Mouse (Mus musculus) hindlimb bud, embryonic 11.5 days (tissue): ENCODE results near the gene Fstl5.

Experiments used
- DNase-seq: peaks from one replicate; pipeline ENCODE4 v3.0.0-alpha.2; 2012; ENCODE audit warnings: low read depth, low spot score; ENCODE audit errors: extremely low spot score

The Fstl5 gene

DNA sequence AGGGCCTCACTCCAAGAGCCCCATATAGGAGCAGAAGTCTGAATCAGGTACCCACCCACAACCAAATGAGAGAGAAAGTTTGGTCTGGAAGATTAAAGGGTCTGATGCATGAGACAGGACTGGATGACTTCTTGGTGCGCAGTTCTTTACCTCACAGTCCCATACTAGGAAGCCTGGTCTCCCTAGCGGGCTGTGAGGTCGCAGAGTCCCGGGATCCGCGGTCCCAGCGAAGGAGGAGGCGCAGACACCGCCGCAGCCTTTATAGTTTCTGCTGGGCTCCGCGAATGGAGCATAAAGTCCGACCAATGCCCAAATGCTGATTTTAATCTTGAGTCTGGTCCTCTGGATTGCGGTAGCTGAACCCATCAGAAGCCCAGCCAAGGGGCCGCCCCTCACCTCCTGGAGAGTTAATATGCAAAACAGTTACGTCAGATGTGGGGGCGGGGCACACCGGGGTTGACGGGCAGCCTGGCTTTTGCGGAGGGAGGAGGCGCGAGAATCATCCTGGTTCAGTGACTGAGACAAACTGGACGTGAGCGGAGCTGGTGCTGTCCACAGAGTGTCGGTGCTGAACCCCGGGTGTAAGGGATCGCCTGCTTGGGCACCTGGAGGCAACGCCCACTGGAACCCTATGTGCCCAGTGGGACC lies at the start of gene Fstl5:
Fstl5 (plus strand) TSS at position 211 of the 648 bp plus-strand sequence.
- DNase-seq, result no peak

DNA sequence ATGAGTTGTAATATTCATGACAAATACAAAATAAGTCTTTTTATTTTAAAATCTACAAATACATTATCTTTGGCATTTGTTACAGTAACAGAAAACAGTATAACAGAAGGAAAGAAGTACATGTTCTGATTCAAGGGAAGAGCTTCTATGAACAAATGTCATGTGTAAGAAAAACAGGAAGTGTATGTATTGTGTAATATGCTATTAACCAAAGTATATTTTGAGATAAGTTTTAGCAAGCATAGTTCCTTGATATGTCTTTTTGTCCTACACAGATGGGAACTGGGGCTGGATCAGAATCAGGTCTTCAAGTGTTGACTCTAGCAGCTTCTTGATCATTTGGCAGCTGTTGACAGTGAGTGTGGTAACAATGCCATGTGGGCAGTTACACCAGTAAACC lies 48.5 kb upstream of the Fstl5 start:
- no peak for DNase-seq

DNA sequence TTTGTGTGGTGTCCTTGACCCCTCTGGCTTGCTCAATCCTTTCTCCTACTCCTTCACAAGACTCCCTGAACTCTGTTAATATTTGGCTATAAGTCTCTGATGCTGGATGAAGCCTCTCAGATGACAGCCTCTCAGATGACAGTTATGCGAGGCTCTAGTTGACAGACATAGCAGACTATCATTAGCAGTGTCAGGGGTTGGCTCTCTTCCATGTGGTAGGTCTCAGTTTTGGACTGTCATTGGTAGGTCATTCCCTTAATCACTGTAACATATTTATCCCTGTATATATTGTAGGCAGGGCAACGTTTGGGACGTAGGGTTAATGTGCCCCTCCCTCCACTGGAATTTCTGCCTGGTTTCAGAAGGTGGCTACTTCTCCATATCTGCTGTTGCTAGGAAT lies 22.9 kb upstream of the Fstl5 start:
- no peak for DNase-seq

DNA sequence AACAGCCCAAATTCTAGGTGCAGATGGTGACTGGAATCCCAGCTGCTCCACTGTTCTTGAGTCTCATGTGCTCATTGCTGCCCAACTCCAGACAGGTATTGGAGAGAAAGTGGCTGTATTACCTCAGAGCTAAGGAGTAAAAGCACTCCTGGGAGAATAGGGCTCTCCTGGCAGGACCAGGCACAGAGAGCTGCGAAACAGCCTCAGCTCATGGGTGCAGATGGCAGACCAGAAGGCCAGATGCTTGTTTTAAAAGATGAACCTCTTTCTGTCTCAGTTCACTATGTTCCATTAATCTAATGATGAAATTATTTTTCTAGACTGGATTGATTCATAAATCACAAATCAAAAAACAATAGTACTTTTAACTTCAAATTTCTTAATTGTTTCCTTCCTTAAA lies 12.1 kb upstream of the Fstl5 start:
- DNase-seq, result no peak

DNA sequence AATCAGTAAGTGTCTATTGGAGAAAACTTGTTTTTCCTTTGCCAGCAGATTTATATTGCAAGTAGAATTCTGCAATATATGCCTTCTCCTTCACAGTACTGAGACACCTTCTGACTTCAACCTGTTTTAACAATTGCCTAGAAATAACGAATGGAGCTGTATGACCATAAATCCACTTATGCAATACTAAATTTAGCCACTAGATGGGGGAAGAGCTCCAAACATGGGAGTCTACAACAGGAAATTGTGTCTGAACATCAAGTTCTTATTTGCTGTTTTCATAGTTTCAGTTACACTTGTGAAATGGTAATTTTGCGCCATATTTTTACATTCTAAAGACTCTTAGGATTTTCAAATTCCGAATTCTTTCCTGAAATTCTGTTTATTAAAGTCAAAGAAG lies 6.2 kb upstream of the Fstl5 start:
- peak; percentile 68 for DNase-seq

DNA sequence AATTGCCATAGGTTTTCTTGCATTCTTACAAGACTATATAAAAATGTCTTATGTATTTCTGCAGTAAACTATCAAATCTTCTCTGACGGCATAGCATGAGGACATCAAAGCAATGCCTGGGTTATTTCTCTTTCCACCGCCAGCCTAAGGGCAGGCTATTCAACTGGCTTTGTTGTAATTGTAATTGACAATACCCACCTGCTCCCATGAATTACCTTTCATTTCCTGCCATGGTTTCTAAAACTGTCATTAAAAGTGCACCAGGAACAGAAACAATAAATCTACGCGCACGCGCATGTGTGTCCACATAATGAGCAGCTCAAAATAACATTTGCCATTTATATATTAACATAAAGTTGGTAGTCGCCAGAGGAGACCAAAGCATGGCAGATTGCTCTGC lies 1.2 kb upstream of the Fstl5 start:
- no peak for DNase-seq

DNA sequence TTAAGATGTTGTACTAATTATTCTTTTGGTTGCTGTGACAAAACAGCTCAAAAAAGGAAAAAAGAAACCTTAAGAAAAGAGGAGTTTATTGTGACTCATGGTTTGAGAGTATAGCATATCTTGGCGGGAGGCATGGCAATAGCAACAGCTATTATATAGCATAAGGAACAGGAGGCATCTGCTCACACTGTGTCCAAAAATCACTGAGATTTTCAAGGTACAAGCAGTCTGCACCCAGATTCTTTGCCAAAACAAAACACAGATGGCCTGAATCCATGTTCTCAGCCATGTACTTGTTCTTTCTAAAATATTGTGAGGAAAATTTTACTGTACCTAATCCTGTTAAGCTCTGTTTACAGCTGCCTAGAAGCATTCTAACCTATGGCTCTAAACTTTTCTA lies 66.4 kb downstream of the Fstl5 start:
- no peak for DNase-seq

DNA sequence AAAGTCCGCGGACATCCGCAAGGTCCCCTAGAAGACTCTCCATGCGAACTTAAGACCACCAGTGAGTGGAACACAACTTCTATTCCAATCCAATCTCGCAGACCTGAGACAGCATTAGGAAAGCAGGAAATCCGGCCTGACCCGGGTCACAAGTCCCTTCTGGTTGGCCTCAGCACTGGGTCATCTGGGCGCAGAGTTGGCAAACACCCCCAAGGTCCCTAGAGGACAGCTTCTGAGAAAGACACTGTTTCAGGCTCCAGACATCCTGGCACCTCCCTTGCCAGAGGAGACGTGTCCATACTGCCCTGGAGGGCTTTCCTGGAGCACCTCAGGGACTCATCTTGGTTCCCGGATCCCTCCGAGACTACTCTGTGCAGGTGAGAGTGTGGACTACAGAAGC lies 73.8 kb downstream of the Fstl5 start:
- DNase-seq, result no peak

DNA sequence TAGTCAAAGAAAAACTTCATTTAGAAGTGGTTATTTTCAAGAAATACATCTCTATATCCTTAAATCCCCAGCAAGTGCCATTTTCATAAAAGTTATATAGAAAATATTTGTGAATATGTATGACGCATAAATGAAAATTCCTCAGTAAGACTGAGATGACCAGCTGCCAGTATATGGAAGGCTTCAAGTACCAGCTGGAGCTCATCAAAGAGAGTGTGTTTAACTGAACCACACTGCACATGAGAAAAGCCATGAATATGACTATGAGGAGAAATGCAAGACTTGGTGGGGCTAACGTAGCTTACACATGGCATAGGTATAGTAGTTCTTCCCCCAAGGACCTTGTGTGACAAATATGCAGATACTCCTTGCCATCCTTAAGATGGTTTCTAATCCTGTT lies 164.8 kb downstream of the Fstl5 start:
- DNase-seq, result no peak

DNA sequence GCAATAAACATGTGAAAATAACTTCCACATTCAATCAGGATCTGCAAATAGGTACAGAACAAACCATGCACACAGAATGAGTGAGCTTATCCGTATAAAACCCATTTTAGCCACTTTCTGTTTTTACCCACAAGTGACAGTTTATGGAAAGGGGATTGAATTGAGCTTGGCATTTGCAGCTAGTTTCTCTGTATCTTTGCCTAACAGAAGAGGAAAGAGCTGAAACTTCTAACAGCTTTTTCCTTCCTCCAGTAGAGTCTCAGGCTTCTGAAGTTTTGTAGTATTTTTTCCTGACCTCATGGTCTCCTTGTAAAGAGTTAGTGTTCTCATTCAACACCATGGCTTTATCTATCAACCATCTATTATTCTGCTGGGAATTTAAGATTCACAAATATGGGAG lies 177.3 kb downstream of the Fstl5 start:
- no peak for DNase-seq

DNA sequence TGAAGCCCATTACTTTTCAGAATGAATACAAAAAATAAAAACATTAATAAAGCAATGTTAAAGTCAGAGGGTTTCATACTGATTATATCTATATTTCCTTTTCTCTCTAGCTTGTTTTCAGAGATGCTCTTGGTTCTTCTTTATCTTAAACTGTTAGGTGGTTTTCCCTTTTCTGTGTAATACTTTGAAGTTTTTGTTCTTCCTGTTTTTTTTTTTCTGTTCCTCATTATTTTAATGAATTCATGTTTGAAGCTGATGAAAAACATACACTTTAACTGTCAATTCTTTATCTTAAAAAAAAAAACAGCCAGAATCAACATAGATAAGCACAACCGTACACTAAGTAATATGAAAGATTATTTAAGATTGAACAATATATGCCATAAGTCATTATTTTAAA lies 218.9 kb downstream of the Fstl5 start:
- no peak for DNase-seq

DNA sequence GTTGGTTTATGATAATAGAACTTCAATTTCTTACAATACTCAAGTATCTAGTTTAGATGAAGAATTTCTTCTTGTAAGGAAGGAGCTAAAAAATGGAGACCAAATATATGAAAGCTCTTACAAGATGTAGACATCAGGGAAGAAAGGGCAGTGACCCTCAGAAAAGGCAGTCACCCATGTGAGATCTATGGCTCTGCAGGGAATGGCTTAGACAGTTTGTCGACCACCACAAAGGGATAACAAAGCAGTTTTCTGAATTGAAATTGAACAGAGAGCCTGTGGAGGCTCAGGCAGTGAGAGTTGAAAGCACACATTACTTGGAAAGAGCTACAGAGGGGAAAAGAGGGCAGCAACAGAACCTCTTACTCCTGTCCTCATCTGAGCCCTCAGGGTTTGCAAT lies 220.3 kb downstream of the Fstl5 start:
- no peak for DNase-seq

DNA sequence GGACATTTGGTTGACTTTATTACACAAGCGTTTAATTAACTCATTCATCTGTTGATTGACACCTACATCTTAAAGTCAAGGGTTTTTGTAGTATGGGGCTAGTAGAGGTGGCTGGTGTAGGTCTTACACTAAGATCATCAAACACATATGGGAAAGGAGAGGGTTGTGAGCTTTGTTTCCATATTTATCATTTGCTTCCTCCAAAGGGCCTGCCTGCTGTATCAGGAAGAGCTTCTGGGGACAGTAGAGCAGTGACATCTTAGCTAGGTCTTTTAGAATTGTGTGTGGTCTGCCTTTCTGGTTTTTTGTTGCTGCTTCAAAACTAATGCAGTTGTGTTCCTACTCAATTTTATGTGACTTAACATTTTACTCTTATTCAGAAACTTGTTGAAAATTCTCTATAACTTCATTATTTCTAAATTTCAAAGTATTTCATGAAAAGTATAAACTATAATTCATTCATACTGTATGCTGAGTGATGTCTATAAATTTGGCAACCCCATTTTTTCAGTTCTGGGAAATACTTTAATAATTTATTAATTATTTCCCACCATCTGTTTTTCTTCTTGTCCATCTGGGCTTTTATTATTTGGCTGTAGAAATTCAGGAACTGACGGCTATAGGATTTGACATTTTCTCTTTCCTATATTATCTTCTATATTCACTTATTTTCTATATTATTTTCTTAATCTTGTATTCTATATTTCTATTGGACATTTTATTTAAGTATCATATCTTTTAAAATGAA lies 227.1 kb downstream of the Fstl5 start:
- DNase-seq, result no peak

DNA sequence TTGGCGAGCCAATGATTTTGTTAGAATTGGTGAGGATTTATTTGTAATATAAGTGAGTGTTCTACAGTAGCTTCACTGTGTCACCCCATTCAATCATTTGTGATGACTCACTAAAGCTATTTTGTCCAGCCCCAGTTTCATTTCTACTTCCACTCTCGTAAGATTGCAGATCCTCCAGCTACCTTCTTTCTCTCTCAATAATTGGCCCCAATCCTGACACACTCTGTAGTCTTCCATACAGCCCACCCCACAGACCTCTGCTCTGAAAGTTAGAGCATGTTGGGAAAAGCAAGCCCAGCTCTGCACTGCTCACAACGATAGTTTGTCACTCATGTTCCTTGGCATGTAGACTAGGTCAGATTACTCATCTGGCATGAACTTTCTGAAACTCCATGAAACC lies 242.9 kb downstream of the Fstl5 start:
- DNase-seq, result no peak

DNA sequence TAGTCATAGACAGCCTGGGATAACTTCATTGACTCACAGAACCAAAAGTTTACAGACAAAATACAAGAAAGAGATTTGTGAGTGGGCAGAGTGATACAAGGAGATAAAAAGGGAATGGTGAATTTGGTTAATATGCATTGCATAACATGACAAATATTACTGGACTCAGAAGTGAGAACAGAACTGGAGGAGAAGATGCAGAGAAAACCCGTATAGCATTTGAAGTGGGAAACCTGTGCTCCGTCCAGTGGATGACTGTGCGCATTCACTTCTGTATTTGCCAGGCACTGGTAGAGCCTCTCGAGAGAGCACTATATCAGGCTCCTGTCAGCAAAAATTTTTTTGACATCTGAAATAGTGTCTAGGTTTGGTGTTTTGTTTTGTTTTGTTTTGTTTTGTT lies 245.5 kb downstream of the Fstl5 start:
- DNase-seq, result no peak

DNA sequence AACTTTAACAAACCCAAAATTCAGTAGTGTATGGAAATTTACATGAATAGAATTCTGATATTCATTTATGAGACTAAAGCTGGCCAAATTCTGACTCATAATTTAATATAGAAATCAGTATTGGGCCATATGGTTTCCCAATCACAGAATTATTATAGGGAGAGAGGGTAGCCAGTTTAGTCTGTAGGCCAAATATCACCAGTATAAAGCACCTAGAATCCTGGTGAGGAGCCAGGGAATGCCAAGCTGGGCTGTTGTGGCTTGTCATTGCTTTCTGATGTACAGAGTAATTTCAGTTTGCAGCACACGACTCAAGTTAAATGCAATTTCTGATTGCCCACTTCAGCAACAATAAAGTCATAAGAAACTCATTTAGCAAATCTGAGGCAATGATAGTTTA lies 248.4 kb downstream of the Fstl5 start:
- DNase-seq, result no peak

DNA sequence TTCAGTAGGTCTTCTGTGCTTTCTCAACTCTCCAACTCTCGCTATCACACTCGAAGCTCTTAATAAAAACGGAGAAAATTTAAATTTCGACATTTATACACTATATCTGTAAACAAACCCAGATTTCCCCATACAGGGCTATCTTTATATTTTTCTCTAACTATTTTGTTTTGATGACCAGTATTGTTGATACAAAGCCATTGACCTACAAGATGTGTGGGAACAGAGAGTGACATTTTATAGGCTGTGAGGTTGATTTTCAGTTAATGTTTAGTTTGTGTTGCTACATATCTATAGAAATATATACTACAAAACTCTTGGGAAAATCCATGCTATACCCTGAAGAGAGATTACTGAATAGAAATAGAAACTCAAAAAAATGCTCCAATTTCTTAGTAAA lies 262.9 kb downstream of the Fstl5 start:
- DNase-seq, result no peak

DNA sequence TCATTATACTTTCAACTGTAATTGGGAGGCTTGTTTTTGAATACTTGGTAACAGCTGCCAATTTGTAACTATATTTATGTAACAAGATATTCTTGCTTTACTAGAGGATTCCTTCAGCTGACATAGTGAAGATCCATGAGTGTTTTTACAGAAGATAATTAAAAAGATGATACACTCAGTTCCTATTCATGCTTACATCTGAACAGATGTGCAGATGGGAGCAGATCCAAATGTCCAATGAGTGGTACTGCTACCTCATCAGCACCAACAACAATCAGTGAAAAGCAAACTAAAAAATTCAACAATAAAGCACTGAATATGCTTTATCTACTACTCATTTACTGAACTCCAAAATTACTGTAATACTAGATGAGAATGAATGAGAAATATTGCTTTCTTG lies 292.9 kb downstream of the Fstl5 start:
- DNase-seq, result no peak

DNA sequence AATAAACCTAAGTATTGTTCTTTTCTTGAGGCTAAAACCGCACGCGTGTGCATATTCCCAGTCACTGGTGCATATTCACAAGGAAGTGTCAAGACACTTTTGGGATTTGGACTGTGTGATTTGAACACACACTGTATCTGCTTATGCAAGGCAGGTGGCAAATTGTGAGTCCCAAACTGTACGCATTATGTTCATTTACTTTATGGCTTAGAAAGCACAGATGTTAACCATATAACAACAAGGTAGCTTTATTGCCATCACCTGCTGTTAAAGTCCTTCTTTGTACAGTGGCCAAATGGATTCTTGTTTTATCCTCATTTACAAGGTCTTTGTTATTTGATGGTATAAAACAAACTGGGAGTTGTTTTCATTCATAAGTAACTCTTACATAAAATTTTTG lies 295.8 kb downstream of the Fstl5 start:
- no peak for DNase-seq

DNA sequence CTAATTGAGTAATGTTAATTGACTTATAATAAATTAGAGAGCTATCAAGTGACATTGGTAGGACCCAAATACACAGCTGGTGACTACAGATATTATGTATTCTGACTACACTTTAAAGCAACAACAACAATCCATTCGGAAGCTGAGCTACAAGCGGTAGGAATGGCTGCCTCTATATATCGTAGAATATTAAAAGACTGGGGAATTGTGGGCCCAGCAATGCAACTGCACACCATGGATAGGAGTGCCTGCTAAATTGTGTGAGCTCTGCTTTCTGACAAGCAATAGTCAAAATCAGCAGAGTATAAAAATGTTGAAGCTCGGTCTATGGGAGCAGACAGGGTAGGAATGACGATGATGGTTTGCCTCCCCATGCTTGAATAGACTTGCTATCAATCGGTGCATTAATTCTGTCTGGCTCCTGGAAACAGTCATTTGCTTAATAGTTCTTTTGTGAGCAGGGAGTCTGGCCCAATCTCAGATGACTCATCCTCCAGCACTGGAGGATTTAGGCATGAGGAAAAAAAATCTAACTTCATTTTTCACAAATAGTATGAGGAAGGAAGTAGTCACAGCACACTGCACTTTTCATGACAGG lies 354.8 kb downstream of the Fstl5 start:
- no peak for DNase-seq

DNA sequence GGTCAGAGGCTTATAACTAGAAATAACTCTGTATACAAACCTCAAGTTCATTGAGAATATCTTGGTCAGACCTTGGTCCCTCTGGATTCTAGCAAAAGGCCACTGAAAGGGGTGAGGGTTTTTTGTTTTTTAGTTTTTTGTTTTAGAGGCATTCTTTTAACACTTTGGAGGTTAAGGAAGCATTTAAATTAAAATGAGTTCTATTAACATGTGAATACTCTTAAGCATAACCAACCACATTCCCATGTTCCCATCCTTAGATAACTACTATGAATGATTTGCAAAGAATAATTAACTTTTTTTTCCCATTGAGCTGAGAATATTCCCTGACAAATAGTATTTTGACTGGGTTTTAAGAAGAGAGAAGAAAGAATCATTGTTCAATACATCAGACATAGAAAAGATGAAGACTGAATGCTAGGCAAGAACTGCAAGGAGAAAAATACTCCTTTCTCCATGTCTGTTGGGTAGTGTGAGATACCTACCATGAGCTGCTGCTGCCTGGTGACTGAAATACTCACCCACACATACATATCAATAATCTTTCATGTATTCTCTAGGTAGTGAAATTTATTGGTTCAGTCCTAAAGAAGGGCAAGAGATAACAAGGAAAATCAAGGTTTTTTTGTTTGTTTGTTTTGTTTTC lies 393.3 kb downstream of the Fstl5 start:
- no peak for DNase-seq

DNA sequence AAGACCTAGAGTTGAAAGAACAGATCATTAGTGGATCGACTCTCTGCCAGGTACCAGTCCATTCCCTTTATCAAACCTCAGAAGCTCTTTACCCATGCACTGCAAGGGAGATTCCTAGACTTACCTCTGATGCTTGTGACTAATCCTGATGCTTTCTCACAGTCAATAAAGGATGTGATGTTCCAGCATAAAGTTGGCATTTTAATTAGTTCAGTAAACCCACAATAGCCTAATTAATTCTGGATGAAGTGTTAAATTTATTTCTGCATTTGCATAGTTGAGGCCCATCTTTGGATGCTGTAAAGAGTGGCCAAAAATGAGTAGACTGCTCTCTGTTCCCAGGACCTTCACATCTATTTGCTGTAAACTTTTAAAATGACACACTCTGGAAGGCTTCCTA lies 394.1 kb downstream of the Fstl5 start:
- no peak for DNase-seq
